Mouse (Mus musculus): ENCODE data around the gene Ppp1r7.

DNA sequence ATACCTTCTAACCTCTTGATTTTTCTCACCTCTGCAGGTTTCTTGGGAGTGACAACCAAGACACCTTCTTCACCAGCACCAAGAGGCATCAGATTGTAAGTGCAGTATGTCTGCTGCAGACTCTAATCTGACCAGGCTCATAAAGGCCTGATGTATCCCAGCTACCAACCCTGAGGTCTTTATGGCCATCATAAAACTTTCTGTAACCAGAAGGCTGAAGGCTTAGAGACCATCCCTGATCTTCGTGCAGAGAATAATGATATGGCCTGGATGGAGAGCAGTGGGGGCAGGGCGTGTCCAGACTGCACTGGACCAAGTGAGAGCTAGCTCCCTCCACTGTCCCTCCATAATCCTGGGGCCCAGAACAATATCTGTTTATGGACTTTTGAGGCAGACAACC, 44.5 kb downstream of the Ppp1r7 start:
- TF ChIP-seq CTCF (IDR thresholded peaks at IDR 0.05) (no peak), EP300 (IDR thresholded peaks at IDR 0.05) (no peak)

All from lung, postnatal 0 days (tissue).